Mouse (Mus musculus): ENCODE results near the gene Patz1. TPM values are rescaled to one million over a fixed set of nuclear protein-coding genes. Genes with fewer than 3 reads are reported as not detected.

Patz1 gene
- polyA plus RNA-seq, 1 experiment from 2014 or later = 52.0 TPM

- Histone ChIP-seq H3K27ac (peak overlapping the region; percentile 100), H3K9ac (peak overlapping the region; percentile 99), H3K4me2 (peak overlapping the region; percentile 99), H3K4me1 (peaks cover 50% of the 10 kb centered on the region), H3K4me3 (peak overlapping the region; percentile 79), H3K27me3 (no peaks in the 10 kb centered on the region), H3K9me3 (no peaks in the 10 kb centered on the region), H3K36me3 (peaks cover 58% of the 10 kb centered on the region)
- WGBS = 31% methylated on average over 4 of the region's 4 CpGs
- ATAC-seq (ENCODE audit: insufficient number of reproducible peaks, insufficient read depth, low FRiP score, low TSS enrichment, low read depth) = no peak
These were observed 4.7 kb downstream of the Patz1 start for GRCm38 (mm10) chr11:3293361-3293760.

DNA sequence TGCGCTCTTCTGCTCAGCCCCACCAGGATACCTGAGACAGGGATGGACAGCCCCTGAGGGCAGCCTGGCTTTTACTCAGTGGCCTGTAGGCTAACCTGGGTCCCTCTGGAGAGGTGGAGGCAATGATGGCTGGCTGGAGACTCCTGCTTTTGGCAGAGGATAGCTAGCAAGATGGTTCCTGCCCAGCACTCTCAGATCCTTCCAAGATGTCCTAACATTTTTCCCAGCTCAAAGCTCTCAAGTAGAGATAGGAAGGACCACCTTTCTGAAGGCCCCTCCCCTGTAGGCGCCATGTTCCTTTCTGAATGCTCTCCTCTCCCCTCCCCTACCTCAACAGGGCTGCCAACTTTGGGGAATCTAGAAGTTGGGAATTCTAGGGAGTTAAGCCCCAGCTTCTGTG lies 6.0 kb downstream of the Patz1 start:
- Histone ChIP-seq H3K4me2 (peak overlapping the region; percentile 99), H3K36me3 (peaks cover 71% of the 10 kb centered on the region), H3K27ac (no peak overlapping the region), H3K27me3 (no peaks in the 10 kb centered on the region), H3K4me3 (0 out of 2 replicates have a peak overlapping the region, but pooled peaks have one; percentile 9), H3K9me3 (no peaks in the 10 kb centered on the region), H3K4me1 (peaks cover 50% of the 10 kb centered on the region), H3K9ac (peak overlapping the region; percentile 99; the same call in 1 of the 2 replicates)
- ATAC-seq (ENCODE audit: insufficient number of reproducible peaks, insufficient read depth, low FRiP score, low TSS enrichment, low read depth) = no peak
- 94% methylated on average over 2 of the region's 2 CpGs for WGBS

- H3K9me3 ChIP-seq = no peaks in the 10 kb centered on the region
- H3K27ac ChIP-seq = no peak overlapping the region
- no peak for ATAC-seq (ENCODE audit: insufficient number of reproducible peaks, insufficient read depth, low FRiP score, low TSS enrichment, low read depth)
- no peak overlapping the region for H3K4me2 ChIP-seq
- peaks cover 48% of the 10 kb centered on the region for H3K4me1 ChIP-seq
- 0 out of 2 replicates have a peak overlapping the region, but pooled peaks have one; percentile 49 for H3K9ac ChIP-seq
- H3K27me3 ChIP-seq = no peaks in the 10 kb centered on the region
- H3K36me3 ChIP-seq = peaks cover 83% of the 10 kb centered on the region
- H3K4me3 ChIP-seq = no peak overlapping the region
- 68% methylated on average over 5 of the region's 5 CpGs for WGBS
These were observed 7.4 kb downstream of the Patz1 start for GRCm38 (mm10) chr11:3296056-3296455.

- no peaks in the 10 kb centered on the region for H3K27me3 ChIP-seq
- no peak overlapping the region for H3K4me3 ChIP-seq
- H3K27ac ChIP-seq = no peak overlapping the region
- no peak for ATAC-seq (ENCODE audit: insufficient number of reproducible peaks, insufficient read depth, low FRiP score, low TSS enrichment, low read depth)
- H3K36me3 ChIP-seq = peaks cover 98% of the 10 kb centered on the region
- no peaks in the 10 kb centered on the region for H3K9me3 ChIP-seq
- H3K4me1 ChIP-seq = peaks cover 43% of the 10 kb centered on the region
- H3K9ac ChIP-seq = 0 out of 2 replicates have a peak overlapping the region, but pooled peaks have one; percentile 21
- no peak overlapping the region for H3K4me2 ChIP-seq
- 84% methylated on average over 10 of the region's 10 CpGs for WGBS
These were observed 9.5 kb downstream of the Patz1 start for GRCm38 (mm10) chr11:3297871-3298812.

GRCm38 (mm10) chr11:3298813-3299185 lies 10.1 kb downstream of the Patz1 start:
- ATAC-seq (ENCODE audit: insufficient number of reproducible peaks, insufficient read depth, low FRiP score, low TSS enrichment, low read depth) = no peak
- Histone ChIP-seq H3K36me3 (peaks cover 98% of the 10 kb centered on the region), H3K9ac (no peak overlapping the region), H3K4me3 (no peak overlapping the region), H3K4me1 (peaks cover 37% of the 10 kb centered on the region), H3K27me3 (no peaks in the 10 kb centered on the region), H3K9me3 (no peaks in the 10 kb centered on the region), H3K4me2 (no peak overlapping the region), H3K27ac (no peak overlapping the region)
- 89% methylated on average over 14 of the region's 14 CpGs for WGBS

GRCm38 (mm10) chr11:3301075-3301474 lies 12.4 kb downstream of the Patz1 start:
- peaks cover 16% of the 10 kb centered on the region for H3K4me1 ChIP-seq
- no peak overlapping the region for H3K4me2 ChIP-seq
- H3K9me3 ChIP-seq = no peaks in the 10 kb centered on the region
- no peak for ATAC-seq (ENCODE audit: insufficient number of reproducible peaks, insufficient read depth, low FRiP score, low TSS enrichment, low read depth)
- no peak overlapping the region for H3K27ac ChIP-seq
- H3K4me3 ChIP-seq = no peak overlapping the region
- H3K9ac ChIP-seq = no peak overlapping the region
- H3K27me3 ChIP-seq = no peaks in the 10 kb centered on the region
- 95% methylated on average over 5 of the region's 5 CpGs for WGBS
- peaks cover 100% of the 10 kb centered on the region for H3K36me3 ChIP-seq

DNA sequence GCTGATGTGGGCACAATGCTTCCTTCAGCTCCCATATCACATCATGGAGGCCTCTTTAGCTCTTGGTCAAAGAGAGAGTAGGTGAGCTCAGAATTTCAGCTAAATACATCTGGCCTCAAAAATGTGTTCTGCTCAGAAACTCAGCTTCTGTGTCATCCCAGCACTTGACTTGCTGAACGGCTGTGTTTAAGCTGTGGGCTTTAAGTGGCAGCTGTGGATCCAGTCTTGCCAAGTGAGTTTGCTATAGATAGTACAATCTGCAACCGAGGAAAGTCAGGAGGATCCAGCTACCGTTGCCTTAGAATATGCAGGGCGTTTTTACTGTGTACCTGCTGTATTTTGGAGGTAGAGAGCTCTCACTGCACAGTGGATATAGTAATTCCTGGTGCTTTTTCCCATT lies 13.7 kb downstream of the Patz1 start:
- Histone ChIP-seq H3K36me3 (peaks cover 100% of the 10 kb centered on the region), H3K27me3 (no peaks in the 10 kb centered on the region), H3K27ac (no peak overlapping the region), H3K9me3 (no peaks in the 10 kb centered on the region), H3K9ac (no peak overlapping the region), H3K4me2 (no peak overlapping the region), H3K4me1 (peaks cover 6% of the 10 kb centered on the region; the same call in 1 of the 2 replicates), H3K4me3 (no peak overlapping the region)
- no peak for ATAC-seq (ENCODE audit: insufficient number of reproducible peaks, insufficient read depth, low FRiP score, low TSS enrichment, low read depth)
- 87% methylated on average over 4 of the region's 4 CpGs for WGBS

GRCm38 (mm10) chr11:3302792-3303191 lies 14.1 kb downstream of the Patz1 start:
- 81% methylated on average over 4 of the region's 4 CpGs for WGBS
- Histone ChIP-seq H3K4me2 (no peak overlapping the region), H3K9ac (no peak overlapping the region), H3K4me3 (no peak overlapping the region), H3K36me3 (peaks cover 100% of the 10 kb centered on the region), H3K9me3 (no peaks in the 10 kb centered on the region), H3K27ac (no peak overlapping the region), H3K4me1 (0 out of 2 replicates have a peak, but pooled peaks cover 6% of the 10 kb centered on the region), H3K27me3 (no peaks in the 10 kb centered on the region)
- no peak for ATAC-seq (ENCODE audit: insufficient number of reproducible peaks, insufficient read depth, low FRiP score, low TSS enrichment, low read depth)

GRCm38 (mm10) chr11:3305821-3306220 lies 17.1 kb downstream of the Patz1 start:
- Histone ChIP-seq H3K27me3 (no peaks in the 10 kb centered on the region), H3K4me1 (0 out of 2 replicates have a peak, but pooled peaks cover 6% of the 10 kb centered on the region), H3K9ac (no peak overlapping the region), H3K36me3 (peaks cover 100% of the 10 kb centered on the region), H3K27ac (no peak overlapping the region), H3K9me3 (no peaks in the 10 kb centered on the region), H3K4me3 (no peak overlapping the region), H3K4me2 (no peak overlapping the region)
- 87% methylated on average over 4 of the region's 4 CpGs for WGBS
- no peak for ATAC-seq (ENCODE audit: insufficient number of reproducible peaks, insufficient read depth, low FRiP score, low TSS enrichment, low read depth)

DNA sequence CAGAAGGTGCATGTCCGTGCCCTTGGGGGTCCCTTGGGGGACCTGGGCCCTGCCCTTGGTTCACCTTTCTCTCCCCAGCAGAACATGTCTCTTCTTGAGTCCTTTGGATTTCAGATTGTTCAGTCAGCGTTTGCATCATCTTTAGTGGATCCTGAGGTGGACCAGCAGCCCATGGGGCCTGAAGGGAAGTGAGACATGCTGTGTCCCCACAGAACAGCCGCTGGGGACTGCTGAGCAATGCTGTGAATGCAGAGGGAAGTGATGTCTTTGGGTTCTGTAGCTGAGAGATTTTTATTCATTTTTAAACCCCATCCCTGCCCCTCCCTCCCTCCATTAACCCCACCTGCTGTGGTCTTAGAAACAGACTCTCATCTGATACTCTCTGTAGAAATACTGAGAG lies 19.2 kb downstream of the Patz1 start:
- Histone ChIP-seq H3K36me3 (peaks cover 96% of the 10 kb centered on the region), H3K27ac (no peak overlapping the region), H3K4me3 (no peak overlapping the region), H3K27me3 (no peaks in the 10 kb centered on the region), H3K9me3 (no peaks in the 10 kb centered on the region), H3K4me1 (no peaks in the 10 kb centered on the region), H3K9ac (no peak overlapping the region), H3K4me2 (no peak overlapping the region)
- WGBS = 96% methylated on average over 3 of the region's 3 CpGs
- no peak for ATAC-seq (ENCODE audit: insufficient number of reproducible peaks, insufficient read depth, low FRiP score, low TSS enrichment, low read depth)

DNA sequence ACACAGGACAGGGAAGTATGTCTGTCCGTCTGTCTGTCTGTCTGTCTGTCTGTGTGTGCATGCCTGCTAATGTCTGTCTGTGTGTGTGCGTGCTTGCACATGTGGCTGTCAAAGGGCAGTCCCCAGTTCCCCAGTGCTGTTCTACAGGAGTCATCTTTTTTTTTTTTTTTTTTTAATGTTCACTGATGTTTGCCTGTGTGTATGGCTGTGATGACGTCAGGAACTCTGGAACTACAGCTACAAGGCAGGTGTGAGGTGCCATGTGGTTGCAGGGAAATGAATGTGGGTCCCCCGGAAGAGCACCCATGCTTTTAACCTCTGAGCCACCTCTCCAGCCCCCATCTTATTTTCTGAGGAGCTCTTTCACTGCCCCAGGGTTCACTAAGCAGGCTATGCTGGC lies 21.2 kb downstream of the Patz1 start:
- Histone ChIP-seq H3K4me3 (no peak overlapping the region), H3K4me2 (no peak overlapping the region), H3K9me3 (no peaks in the 10 kb centered on the region), H3K4me1 (no peaks in the 10 kb centered on the region), H3K9ac (no peak overlapping the region), H3K27ac (no peak overlapping the region), H3K27me3 (no peaks in the 10 kb centered on the region), H3K36me3 (peaks cover 76% of the 10 kb centered on the region)
- WGBS = 92% methylated on average over 4 of the region's 4 CpGs
- no peak for ATAC-seq (ENCODE audit: insufficient number of reproducible peaks, insufficient read depth, low FRiP score, low TSS enrichment, low read depth)
